In genomic region chr3:142474349-142474983, GRCm38 (mm10) we compare ENCODE assay signal across 8 mouse cellular contexts. TPM values are rescaled to one million over a fixed set of nuclear protein-coding genes. Genes with fewer than 3 reads are reported as not detected.
DNase-seq lines count a peak whose midpoint lies in the region; ATAC-seq and TF ChIP-seq lines count a peak whose summit lies in the region.

No protein-coding gene starts in this region.

- ATAC-seq in cerebellum, adult (ENCODE audit: insufficient number of reproducible peaks, low FRiP score, low TSS enrichment): 0 out of 2 replicates have a peak, but pooled peaks have one; percentile 26
- peak; percentile 79 for ATAC-seq in common myeloid progenitor, adult 5-6 weeks (replicated peaks; ENCODE audit: low read depth, poor library complexity, severe bottlenecking)
- peak; percentile 41 for ATAC-seq in lung, embryonic 16.5 days (ENCODE audit: low read depth)

- WGBS in lung, embryonic 16.5 days: 19% methylated on average over 11 of the region's 11 CpGs
- 14% methylated on average over 11 of the region's 11 CpGs for WGBS in small intestine, adult 2 months

- intact Hi-C loops in heart, postnatal 10 days (cut with DNase I): loop anchor here (1.0 to 10.0 kb wide), 3 partner anchors 180 to 430 kb away; no protein-coding TSS in a partner anchor

- no peaks in the 10 kb centered on the region for H3K27me3 ChIP-seq in lung, embryonic 16.5 days (ENCODE audit: control insufficient read depth, insufficient read depth, low read depth, low read length)
- H3K27me3 ChIP-seq in small intestine, adult 2 months (ENCODE audit: control insufficient read depth, insufficient read depth, low read length): no peaks in the 10 kb centered on the region

- peak overlapping the region; percentile 43 for H3K4me2 ChIP-seq in lung, embryonic 16.5 days (ENCODE audit: low read depth, low read length)

- no peak overlapping the region for H3K27ac ChIP-seq in lung, embryonic 16.5 days (ENCODE audit: low read length)
- H3K27ac ChIP-seq in small intestine, adult 2 months (ENCODE audit: insufficient read depth, low read depth, low read length): no peak overlapping the region

- no peaks in the 10 kb centered on the region for H3K9me3 ChIP-seq in lung, embryonic 16.5 days (ENCODE audit: control insufficient read depth, low read length)

- H3K4me3 ChIP-seq in lung, embryonic 16.5 days (ENCODE audit: low read length): peak overlapping the region; percentile 11; the same call in 1 of the 2 replicates
- H3K4me3 ChIP-seq in small intestine, adult 2 months (ENCODE audit: low read depth, low read length): no peak overlapping the region

- H3K4me1 ChIP-seq in lung, embryonic 16.5 days (replicated peaks; ENCODE audit: control insufficient read depth, insufficient read depth, low read length): peaks cover 2% of the 10 kb centered on the region; the same call in 1 of the 2 replicates
- no peaks in the 10 kb centered on the region for H3K4me1 ChIP-seq in small intestine, adult 2 months (ENCODE audit: control insufficient read depth, insufficient read depth, insufficient read length, low read length)

- TF ChIP-seq POLR2A in small intestine, adult 2 months (IDR thresholded peaks at IDR 0.05; ENCODE audit: low read depth, low read length): no peak

- no peak overlapping the region for H3K9ac ChIP-seq in lung, embryonic 16.5 days (ENCODE audit: low read length)

- TF ChIP-seq CTCF in small intestine, adult 2 months (IDR thresholded peaks at IDR 0.05; ENCODE audit: extremely low read depth, insufficient read length, insufficient replicate concordance, low read depth, low read length): peak; percentile 45; the same call in 1 of the 2 replicates

- H3K36me3 ChIP-seq in lung, embryonic 16.5 days (ENCODE audit: control insufficient read depth, insufficient read depth, low read length): no peaks in the 10 kb centered on the region
- H3K36me3 ChIP-seq in small intestine, adult 2 months (ENCODE audit: control insufficient read depth, insufficient read depth, low read length): no peaks in the 10 kb centered on the region

- no peak for DNase-seq in cerebellum, adult 11 months
- peak; percentile 66 for DNase-seq in 416B (ENCODE audit: low read depth)
- peak; percentile 32 to 43 for DNase-seq in heart, postnatal 10 days
- DNase-seq in right cerebral cortex, postnatal 36 days (ENCODE audit: low spot score in 2 of 2): no peak

RNA-seq across cellular contexts. Expression of gene Gbp5, which starts 19.3 kb away (rescaled TPM):
- total RNA-seq in common myeloid progenitor, adult 5-6 weeks (2017): 8.4 and 10.4 TPM in 2 replicates
- total RNA-seq in heart, postnatal 10 days (2021): 1 to 10 TPM; 4.8 to 6.7 TPM
- polyA plus RNA-seq in lung, embryonic 16.5 days (2015; fragmentation: Nextera tagmentation; extraction: Ambion mirVana): 0.28 and 0.33 TPM in 2 replicates
- polyA plus RNA-seq in small intestine, adult 2 months (2012; rRNA removed): 0.44 and 0.95 TPM in 2 replicates

RNA-seq across cellular contexts. Expression of gene Gbp7, which starts 55.7 kb away (rescaled TPM):
- 38.9 and 39.1 TPM in 2 replicates for total RNA-seq in common myeloid progenitor, adult 5-6 weeks (2017)
- 10 to 100 TPM in 1 of 2 experiments, 1 to 10 TPM in 1; 7.1 to 10.5 TPM for total RNA-seq in heart, postnatal 10 days (2021)
- polyA plus RNA-seq in lung, embryonic 16.5 days (2015; fragmentation: Nextera tagmentation; extraction: Ambion mirVana): 5.9 and 7.8 TPM in 2 replicates
- polyA plus RNA-seq in small intestine, adult 2 months (2012; rRNA removed): 0.93 and 1.4 TPM in 2 replicates

Comparison
In these comparisons a context has a peak if more than half of its experiments do, and no peak if none do; other contexts are left out.
1. ATAC-seq: peak in every context shown above with its lines; median percentile 79 in common myeloid progenitor, adult 5-6 weeks; 41 in lung, embryonic 16.5 days; 26 in cerebellum, adult.
2. DNase-seq: peak in 416B (single experiment) and heart, postnatal 10 days (2 of 2); none in cerebellum, adult 11 months (single experiment) and right cerebral cortex, postnatal 36 days (0 of 2).